Mouse (Mus musculus): ENCODE data around the gene Pxn. TPM values are rescaled to one million over a fixed set of nuclear protein-coding genes. Genes with fewer than 3 reads are reported as not detected.

The Pxn gene
- 10 to 100 TPM; 38.1 to 45.8 (median 40.2) TPM for total RNA-seq (2022)

- peak; percentile 73 to 87 for DNase-seq (ENCODE audit: low spot score in 2 of 2)
These were observed at the start of gene Pxn for GRCm38 (mm10) chr5:115506454-115507201. Gene Pxn (plus strand): TSS chr5:115506676.

- no peak for DNase-seq (ENCODE audit: low spot score in 2 of 2)
These were observed 47.6 kb upstream of the Pxn start for GRCm38 (mm10) chr5:115458918-115459317.

- DNase-seq (ENCODE audit: low spot score in 2 of 2) = no peak
These were observed 41.9 kb upstream of the Pxn start for GRCm38 (mm10) chr5:115464408-115465115.

GRCm38 (mm10) chr5:115465642-115466420 lies 40.6 kb upstream of the Pxn start, which contains the start of gene Pla2g1b:
Gene Pla2g1b (plus strand): TSS chr5:115466262.
- no peak for DNase-seq (ENCODE audit: low spot score in 2 of 2)

GRCm38 (mm10) chr5:115469791-115470190 lies 36.7 kb upstream of the Pxn start:
- no peak for DNase-seq (ENCODE audit: low spot score in 2 of 2)

- DNase-seq (ENCODE audit: low spot score in 2 of 2) = no peak
These were observed 35.5 kb upstream of the Pxn start for GRCm38 (mm10) chr5:115470766-115471531.

GRCm38 (mm10) chr5:115473191-115473590 lies 33.3 kb upstream of the Pxn start:
- DNase-seq (ENCODE audit: low spot score in 2 of 2) = no peak

GRCm38 (mm10) chr5:115474174-115474828 lies 32.2 kb upstream of the Pxn start:
- DNase-seq (ENCODE audit: low spot score in 2 of 2) = no peak

GRCm38 (mm10) chr5:115475337-115476106 lies 31.0 kb upstream of the Pxn start:
- peak; percentile 58 to 63 for DNase-seq (ENCODE audit: low spot score in 2 of 2)

- no peak for DNase-seq (ENCODE audit: low spot score in 2 of 2)
These were observed 30.3 kb upstream of the Pxn start for GRCm38 (mm10) chr5:115476107-115476727.

- no peak for DNase-seq (ENCODE audit: low spot score in 2 of 2)
These were observed 26.9 kb upstream of the Pxn start for GRCm38 (mm10) chr5:115479561-115479960.

- no peak for DNase-seq (ENCODE audit: low spot score in 2 of 2)
These were observed 26.4 kb upstream of the Pxn start for GRCm38 (mm10) chr5:115480101-115480500.

- DNase-seq (ENCODE audit: low spot score in 2 of 2) = no peak
These were observed 23.8 kb upstream of the Pxn start for GRCm38 (mm10) chr5:115482390-115483265.

- DNase-seq (ENCODE audit: low spot score in 2 of 2) = no peak
These were observed 23.1 kb upstream of the Pxn start for GRCm38 (mm10) chr5:115483385-115483784.

GRCm38 (mm10) chr5:115483947-115484920 lies 22.2 kb upstream of the Pxn start, which contains the start of gene Sirt4:
Gene Sirt4 (minus strand): TSS chr5:115484725.
- peak; percentile 85 to 91 for DNase-seq (ENCODE audit: low spot score in 2 of 2)

- no peak for DNase-seq (ENCODE audit: low spot score in 2 of 2)
These were observed 21.5 kb upstream of the Pxn start for GRCm38 (mm10) chr5:115484996-115485395.

Data from layer of hippocampus, adult 8-10 months (tissue).